Mouse (Mus musculus) MEL-GATA-1-ER (cell line): Measurements from ENCODE around the gene Atp1a1.
A peak's percentile ranks its signal among the peaks of the same experiment; 100 is the strongest.

ENCODE experiments used
- DNase-seq: peaks from one replicate; pipeline ENCODE4 v3.0.0-alpha.2; 2012; ENCODE audit warnings: low read depth; ENCODE audit errors: extremely low read depth

Atp1a1 gene

DNA sequence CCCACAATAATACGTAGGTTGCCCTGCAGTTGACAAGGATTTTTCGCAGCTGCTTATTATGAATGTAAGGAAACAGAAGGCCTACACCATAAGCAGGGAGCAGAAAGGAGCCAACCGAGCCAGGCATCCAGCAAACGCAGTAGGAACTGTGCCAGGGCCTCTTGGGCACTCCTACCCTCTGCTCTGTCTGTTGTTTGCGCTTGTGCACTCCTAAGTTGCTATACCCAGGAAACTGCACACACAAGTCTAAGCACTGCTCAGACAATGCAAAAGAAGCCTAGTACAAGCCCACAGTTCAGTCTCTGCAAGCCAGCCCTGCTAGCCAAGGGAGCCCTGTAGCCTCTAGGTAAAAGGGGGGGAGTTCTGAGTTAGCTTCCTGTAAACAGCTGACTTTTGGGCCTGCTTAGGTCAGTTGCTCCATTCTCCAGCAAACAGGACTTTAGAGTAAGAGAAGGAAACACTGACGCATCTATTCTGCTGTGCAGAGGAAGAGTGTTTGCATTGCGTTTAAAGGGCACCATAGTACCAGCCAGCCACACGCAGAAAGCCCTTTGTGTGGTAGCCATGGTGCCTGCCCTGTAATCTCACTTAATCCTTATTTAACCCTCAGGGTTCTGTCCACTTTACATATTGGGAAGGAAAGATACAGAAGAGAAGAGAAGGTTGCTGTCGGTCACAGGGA, 43.5 kb downstream of the Atp1a1 start:
- DNase-seq = no peak

- DNase-seq = no peak
Measured at GRCm38 (mm10) chr3:101556712-101557111, 47.8 kb downstream of the Atp1a1 start.

DNA sequence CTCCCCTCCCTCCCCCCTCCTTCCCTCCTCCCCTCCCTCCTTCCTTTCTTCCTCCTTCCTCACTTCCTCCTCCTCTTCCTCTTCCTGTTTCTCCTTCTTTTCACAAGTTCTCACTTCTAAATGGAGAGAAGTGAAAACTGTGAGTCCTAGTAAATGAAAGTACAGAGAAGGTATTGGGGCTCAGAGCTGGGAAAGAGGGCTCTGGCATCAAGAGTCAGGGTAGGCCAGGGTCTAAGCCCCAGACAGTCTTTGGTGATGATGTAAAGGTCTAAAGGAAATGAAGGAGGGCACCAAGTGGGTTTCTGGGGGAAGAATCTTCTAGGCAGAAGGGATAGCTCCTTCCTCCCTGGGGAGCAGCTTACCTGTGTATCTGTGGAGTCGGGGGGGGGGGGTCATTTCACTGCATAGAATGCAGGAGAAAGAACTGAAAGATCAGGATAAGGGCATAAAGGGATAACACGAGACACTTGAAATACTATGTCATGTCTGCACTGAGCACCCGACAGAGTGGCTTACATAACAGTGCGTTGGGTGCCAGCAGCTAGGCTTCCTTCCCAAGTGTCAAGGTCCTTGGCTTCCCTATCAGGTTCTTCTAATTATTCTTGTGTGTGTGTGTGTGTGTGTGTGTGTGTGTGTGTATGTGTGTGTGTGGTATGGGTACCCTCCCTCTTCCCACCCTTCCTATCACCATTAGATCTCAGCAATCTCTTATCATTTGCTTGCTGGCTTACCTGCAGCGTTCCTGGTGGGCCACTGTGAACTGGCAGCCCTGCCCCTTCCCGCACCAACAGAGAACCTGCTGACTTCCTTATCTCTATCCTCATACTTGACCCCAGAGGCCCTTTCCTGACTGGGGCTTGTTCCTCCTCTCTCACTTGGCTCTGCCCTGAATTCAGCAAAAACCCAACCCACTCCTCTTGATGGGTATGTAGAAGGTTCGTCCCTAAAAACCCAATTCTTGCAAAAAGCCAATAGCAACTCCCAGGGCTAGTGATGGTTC, 51.6 kb downstream of the Atp1a1 start:
- peak; percentile 59 for DNase-seq

GRCm38 (mm10) chr3:101551457-101552230, 52.8 kb downstream of the Atp1a1 start:
- peak; percentile 94 for DNase-seq

DNA sequence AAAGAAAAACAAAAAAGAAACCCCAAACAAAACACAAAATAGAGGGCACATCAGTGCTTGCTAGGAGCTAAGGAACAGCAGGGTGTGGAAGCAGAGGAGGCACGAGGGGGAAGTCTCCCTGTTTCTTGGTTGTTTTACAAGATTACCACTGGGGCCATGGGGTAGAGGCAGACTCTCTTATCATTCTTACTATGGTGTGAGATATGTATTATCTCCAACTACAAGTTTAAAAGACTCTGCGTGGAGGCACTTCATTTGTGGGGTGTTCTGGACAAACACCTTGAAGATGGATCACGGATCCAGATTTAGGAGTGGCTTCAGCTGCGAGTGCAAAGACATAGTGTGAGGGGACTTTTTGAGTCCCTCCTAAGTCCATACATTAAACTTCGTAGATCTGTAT, 54.7 kb downstream of the Atp1a1 start:
- DNase-seq = no peak

DNA sequence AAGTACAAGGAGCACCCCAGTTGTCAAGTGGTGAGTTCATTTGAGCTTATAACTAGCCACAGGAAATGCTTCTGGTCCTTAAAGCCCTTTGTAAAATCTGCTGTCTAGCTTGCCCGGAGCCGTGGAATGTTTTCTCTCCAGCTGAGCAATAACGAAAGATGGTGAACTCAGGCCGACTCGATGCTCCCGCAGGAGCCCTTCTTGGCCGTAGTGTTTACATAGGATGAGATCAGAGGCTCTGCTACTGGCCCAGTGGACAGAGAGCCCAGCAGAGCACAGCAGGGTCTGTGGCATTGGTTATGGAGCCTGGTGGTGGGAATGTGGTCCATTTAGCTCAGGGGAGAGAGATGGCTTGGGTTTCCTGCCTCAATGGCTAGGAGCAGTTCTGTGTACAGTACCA, 60.4 kb downstream of the Atp1a1 start:
- DNase-seq = no peak

- DNase-seq = no peak
Measured at GRCm38 (mm10) chr3:101541571-101541970, 62.9 kb downstream of the Atp1a1 start.

DNA sequence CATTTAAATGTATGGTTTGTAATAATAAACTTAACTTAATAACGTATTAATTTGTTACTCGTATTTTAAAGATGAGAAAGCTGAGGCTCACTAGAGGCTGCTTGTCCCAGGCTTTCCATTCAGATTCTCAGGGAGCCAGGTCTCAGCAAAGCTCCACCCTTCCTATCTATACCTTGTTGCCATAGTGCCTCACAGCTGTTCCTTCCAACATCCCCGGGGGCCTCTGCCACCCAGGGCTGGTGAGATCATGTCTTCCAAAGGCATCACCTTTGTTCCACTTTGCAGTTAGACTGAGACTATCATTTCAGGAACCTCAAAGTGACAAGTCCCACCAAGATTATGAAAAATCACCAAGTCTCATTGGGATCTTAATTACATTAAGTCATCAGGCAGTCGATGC, 63.9 kb downstream of the Atp1a1 start:
- no peak for DNase-seq

GRCm38 (mm10) chr3:101536322-101536721, 68.2 kb downstream of the Atp1a1 start:
- no peak for DNase-seq

DNA sequence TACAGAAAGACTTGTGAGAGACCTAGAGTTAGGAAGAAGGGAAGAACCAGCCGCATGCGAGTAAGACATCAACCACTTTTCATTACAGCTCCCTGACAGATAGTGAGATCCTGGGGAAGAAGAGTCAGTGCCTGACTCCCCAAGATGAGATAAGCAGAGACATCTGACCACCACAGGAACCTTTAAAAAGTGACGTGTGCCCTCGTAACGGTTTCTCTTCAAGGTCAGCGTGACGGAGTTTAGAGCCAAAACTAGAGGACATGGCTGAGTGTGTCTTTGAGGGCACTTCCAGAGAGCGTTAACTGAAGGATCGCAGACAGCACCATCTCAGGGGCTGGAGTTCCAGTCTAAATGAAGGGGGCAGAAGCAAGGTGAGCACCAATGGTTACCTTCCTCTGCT, 70.2 kb downstream of the Atp1a1 start:
- DNase-seq = no peak

DNA sequence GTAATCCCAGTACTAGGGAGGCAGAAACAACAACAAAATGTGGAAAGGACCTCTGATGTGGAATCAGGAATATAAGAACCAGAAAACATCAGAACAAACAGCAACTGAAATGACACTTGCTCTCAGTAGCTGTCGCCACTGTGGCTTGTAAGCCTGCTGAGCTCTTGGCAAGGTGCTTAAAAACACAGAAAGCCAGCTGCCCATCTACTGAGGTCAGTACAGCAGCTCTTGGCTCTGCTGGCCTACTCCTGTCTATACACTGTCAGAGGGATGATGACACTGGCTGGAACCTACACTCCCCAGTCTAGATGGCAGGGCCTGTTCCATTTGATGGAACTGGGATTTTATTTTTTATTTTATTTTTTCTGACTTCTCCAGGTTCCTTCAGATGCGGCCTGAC, 71.1 kb downstream of the Atp1a1 start:
- no peak for DNase-seq

- no peak for DNase-seq
Measured at GRCm38 (mm10) chr3:101530928-101531327, 73.6 kb downstream of the Atp1a1 start.

DNA sequence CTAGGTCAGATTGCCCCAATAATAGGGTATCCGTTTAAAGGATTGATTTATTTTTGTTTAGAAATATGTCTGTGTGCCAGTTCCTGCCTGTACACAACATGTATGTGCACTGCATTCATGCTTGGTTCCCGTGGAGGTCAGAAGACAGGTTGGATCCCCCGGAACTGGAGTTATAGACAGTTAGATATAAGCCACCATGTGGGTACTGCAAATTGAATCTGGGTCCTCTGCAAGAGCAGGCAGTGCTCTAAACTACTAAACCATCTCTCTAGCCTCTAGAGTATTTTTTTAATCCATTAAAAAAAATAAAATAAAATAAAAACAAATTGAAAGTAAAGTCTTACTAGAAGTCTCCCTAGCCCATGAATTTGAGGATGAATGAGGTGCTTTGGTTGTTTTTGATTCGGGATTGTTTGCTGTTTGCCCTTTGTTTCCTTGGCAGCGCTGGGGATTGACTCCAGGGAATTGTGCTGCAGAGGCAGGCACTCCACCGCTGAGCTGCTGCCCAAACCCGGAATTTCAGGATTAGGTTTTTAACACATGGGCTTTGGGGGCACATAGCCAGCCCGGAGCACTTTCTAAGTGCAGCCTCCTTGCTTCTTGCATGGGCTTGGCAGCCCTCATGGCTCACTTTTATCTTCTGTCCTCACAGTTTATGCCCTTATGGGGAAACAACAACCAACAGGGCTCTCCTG, 75.4 kb downstream of the Atp1a1 start:
- no peak for DNase-seq

DNA sequence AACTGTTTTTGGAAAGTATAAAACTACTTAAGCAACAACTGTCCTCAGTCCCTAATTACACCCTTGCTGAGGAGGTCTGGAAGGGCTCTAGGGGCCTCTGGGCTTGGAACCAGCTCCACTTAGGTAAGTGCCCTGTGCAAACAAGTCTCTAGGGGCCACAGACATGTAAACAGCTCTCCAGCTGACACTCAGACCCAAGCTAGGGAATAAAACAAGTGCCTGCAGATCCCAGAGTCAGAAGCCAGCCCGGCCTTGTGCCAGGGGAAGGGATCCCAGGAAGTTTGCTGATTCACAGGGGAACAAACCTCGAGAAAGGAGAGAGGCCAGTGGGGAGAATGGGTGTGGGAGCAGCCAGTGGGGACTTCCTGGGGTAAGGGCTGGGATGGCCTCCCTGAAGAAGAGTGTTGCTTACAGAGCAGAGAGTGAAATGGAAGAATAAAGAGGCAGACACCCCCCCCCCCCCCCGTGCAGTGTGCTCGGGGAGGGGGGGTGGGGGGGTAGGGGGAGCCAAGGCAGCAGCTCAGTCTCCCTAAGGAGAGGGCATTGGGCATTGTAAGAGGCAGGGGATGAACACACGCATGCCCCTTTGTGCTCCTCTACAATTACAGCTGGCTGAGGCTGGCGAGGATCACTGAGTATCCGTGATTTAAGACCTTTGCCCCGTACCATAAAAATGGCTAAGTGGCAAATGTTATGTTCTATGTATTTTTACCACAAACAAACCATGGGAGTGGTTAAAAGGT, 76.2 kb downstream of the Atp1a1 start:
- no peak for DNase-seq

- no peak for DNase-seq
Measured at GRCm38 (mm10) chr3:101526603-101527002, 77.9 kb downstream of the Atp1a1 start.
